ENCODE assay signal across 8 mouse cellular contexts in genomic region chr4:119173851-119174453, GRCm38 (mm10). TPM values are rescaled to one million over a fixed set of nuclear protein-coding genes. Genes with fewer than 3 reads are reported as not detected.
DNase-seq lines count a peak whose midpoint lies in the region; ATAC-seq and TF ChIP-seq lines count a peak whose summit lies in the region.

Zfp691 (minus strand) TSS chr4:119174195.

- DNase-seq in heart, postnatal 10 days: peak; percentile 97 to 98
- peak; percentile 96 for DNase-seq in large intestine, adult 2 months (ENCODE audit: low read depth, low spot score)
- DNase-seq in liver, postnatal 0 days: peak; percentile 93
- peak; percentile 91 for DNase-seq in testis, postnatal 10 days (ENCODE audit: low spot score)

- intact Hi-C loops in heart, postnatal 10 days (cut with DNase I): loop anchor here (2.0 kb wide), 1 partner anchor 21 kb away; the partner anchor contains the start of gene Svbp

- H3K36me3 ChIP-seq in ES-Bruce4 (ENCODE audit: control insufficient read depth, insufficient read depth, low read length, poor library complexity, severe bottlenecking): no peaks in the 10 kb centered on the region
- peaks cover 20% of the 10 kb centered on the region for H3K36me3 ChIP-seq in forebrain, embryonic 13.5 days (ENCODE audit: poor library complexity, severe bottlenecking)
- H3K36me3 ChIP-seq in liver, postnatal 0 days (replicated peaks; ENCODE audit: insufficient read depth, low read length): peaks cover 27% of the 10 kb centered on the region
- H3K36me3 ChIP-seq in neural tube, embryonic 14.5 days (ENCODE audit: control insufficient read depth, insufficient read depth, low read length): peaks cover 5% of the 10 kb centered on the region

- no peaks in the 10 kb centered on the region for H3K4me1 ChIP-seq in ES-Bruce4 (ENCODE audit: control insufficient read depth, insufficient read depth, low read length)
- peaks cover 16% of the 10 kb centered on the region for H3K4me1 ChIP-seq in forebrain, embryonic 13.5 days
- peaks cover 13% of the 10 kb centered on the region for H3K4me1 ChIP-seq in liver, postnatal 0 days (ENCODE audit: insufficient read depth)
- H3K4me1 ChIP-seq in neural tube, embryonic 14.5 days (ENCODE audit: control insufficient read depth, insufficient read depth, low read length): peaks cover 11% of the 10 kb centered on the region

- ATAC-seq in cerebellum, adult (ENCODE audit: insufficient number of reproducible peaks, low FRiP score, low TSS enrichment): peak; percentile 100
- ATAC-seq in forebrain, embryonic 13.5 days: peak; percentile 100
- ATAC-seq in liver, postnatal 0 days: peak; percentile 100
- ATAC-seq in neural tube, embryonic 14.5 days (ENCODE audit: low read depth): peak; percentile 100

- no peak for TF ChIP-seq CTCF in ES-Bruce4 (IDR thresholded peaks at IDR 0.05; ENCODE audit: low read depth, low read length)
- TF ChIP-seq CTCF in liver, postnatal 0 days (IDR thresholded peaks at IDR 0.05; ENCODE audit: low read depth): no peak

- peak within 1 kb of the TSS; percentile 73 for H3K9ac ChIP-seq in ES-Bruce4 (ENCODE audit: low read depth, poor library complexity, severe bottlenecking)
- H3K9ac ChIP-seq in forebrain, embryonic 13.5 days: peak within 1 kb of the TSS; percentile 87
- peak within 1 kb of the TSS; percentile 75 for H3K9ac ChIP-seq in liver, postnatal 0 days (replicated peaks)
- peak within 1 kb of the TSS; percentile 67 for H3K9ac ChIP-seq in neural tube, embryonic 14.5 days (replicated peaks; ENCODE audit: low read depth, low read length)

- peak within 1 kb of the TSS; percentile 88 for H3K4me3 ChIP-seq in ES-Bruce4 (ENCODE audit: low read depth, low read length)
- H3K4me3 ChIP-seq in forebrain, embryonic 13.5 days: peak within 1 kb of the TSS; percentile 79
- peak within 1 kb of the TSS; percentile 85 for H3K4me3 ChIP-seq in liver, postnatal 0 days (ENCODE audit: low read depth, low read length)
- peak within 1 kb of the TSS; percentile 45 for H3K4me3 ChIP-seq in neural tube, embryonic 14.5 days (ENCODE audit: low read depth, low read length)

- peak within 1 kb of the TSS; percentile 86 for H3K4me2 ChIP-seq in forebrain, embryonic 13.5 days
- H3K4me2 ChIP-seq in liver, postnatal 0 days (ENCODE audit: low read depth, low read length): peak within 1 kb of the TSS; percentile 96
- H3K4me2 ChIP-seq in neural tube, embryonic 14.5 days (ENCODE audit: low read depth, low read length): peak within 1 kb of the TSS; percentile 89

- no peaks in the 10 kb centered on the region for H3K27me3 ChIP-seq in ES-Bruce4 (ENCODE audit: control insufficient read depth, insufficient read depth, low read length, poor library complexity, severe bottlenecking)
- no peaks in the 10 kb centered on the region for H3K27me3 ChIP-seq in forebrain, embryonic 13.5 days
- no peaks in the 10 kb centered on the region for H3K27me3 ChIP-seq in liver, postnatal 0 days (ENCODE audit: insufficient read depth, low read length)
- H3K27me3 ChIP-seq in neural tube, embryonic 14.5 days (ENCODE audit: control insufficient read depth, insufficient read depth, low read length): no peaks in the 10 kb centered on the region

- under 1% methylated on average over 40 of the region's 40 CpGs for WGBS in forebrain, embryonic 13.5 days
- WGBS in large intestine, adult 2 months: under 1% methylated on average over 40 of the region's 40 CpGs
- under 1% methylated on average over 40 of the region's 40 CpGs for WGBS in liver, postnatal 0 days (ENCODE audit: insufficient replicate concordance)
- under 1% methylated on average over 38 of the region's 40 CpGs for WGBS in neural tube, embryonic 14.5 days

- no peaks in the 10 kb centered on the region for H3K9me3 ChIP-seq in ES-Bruce4 (replicated peaks; ENCODE audit: control insufficient read depth, insufficient read depth, low read length, poor library complexity, severe bottlenecking)
- no peaks in the 10 kb centered on the region for H3K9me3 ChIP-seq in forebrain, embryonic 13.5 days (replicated peaks)
- no peaks in the 10 kb centered on the region for H3K9me3 ChIP-seq in liver, postnatal 0 days (ENCODE audit: low read length)
- H3K9me3 ChIP-seq in neural tube, embryonic 14.5 days (ENCODE audit: control insufficient read depth, low read length): no peaks in the 10 kb centered on the region

- H3K27ac ChIP-seq in ES-Bruce4 (ENCODE audit: insufficient read depth, low read length): no peak within 1 kb of the TSS
- H3K27ac ChIP-seq in forebrain, embryonic 13.5 days: peak within 1 kb of the TSS; percentile 27
- H3K27ac ChIP-seq in liver, postnatal 0 days (ENCODE audit: low read depth): peak within 1 kb of the TSS; percentile 41
- H3K27ac ChIP-seq in neural tube, embryonic 14.5 days (ENCODE audit: low read depth, low read length): peak within 1 kb of the TSS; percentile 52; the same call in 1 of the 2 replicates

- no peak for TF ChIP-seq EP300 in ES-Bruce4 (IDR thresholded peaks at IDR 0.05; ENCODE audit: insufficient read depth, low read depth, low read length)
- TF ChIP-seq EP300 in liver, postnatal 0 days (IDR thresholded peaks at IDR 0.05; ENCODE audit: low read depth): no peak

- TF ChIP-seq POLR2A in ES-Bruce4 (IDR thresholded peaks at IDR 0.05; ENCODE audit: insufficient read depth, low read length): no peak

RNA-seq across cellular contexts. Expression of gene Zfp691, which starts in this region (rescaled TPM):
- 12.3 and 14.8 TPM in 2 replicates for polyA plus RNA-seq in ES-Bruce4 (2011; ENCODE audit: insufficient read depth, insufficient read length, low read depth, missing spikeins)
- polyA plus RNA-seq in forebrain, embryonic 13.5 days (2015; fragmentation: Nextera tagmentation; extraction: Ambion mirVana): 9.1 and 9.3 TPM in 2 replicates
- 10 to 100 TPM; 19.4 to 22.3 TPM for total RNA-seq in heart, postnatal 10 days (2021)
- polyA plus RNA-seq in large intestine, adult 2 months (2012; rRNA removed): 5.4 and 12.8 TPM in 2 replicates
- polyA plus RNA-seq in liver, postnatal 0 days (2015; fragmentation: Nextera tagmentation; extraction: Ambion mirVana): 1.8 and 2.1 TPM in 2 replicates
- 6.1 TPM in 2 replicates for polyA plus RNA-seq in neural tube, embryonic 14.5 days (2014; fragmentation: Nextera tagmentation; extraction: Ambion mirVana)
